Mouse (Mus musculus): ENCODE results near the gene Myo1b. TPM values are rescaled to one million over a fixed set of nuclear protein-coding genes. Genes with fewer than 3 reads are reported as not detected.
"Not testable (repeated sequence)": the region's sequence is repeated elsewhere in the genome, so short reads cannot be mapped to it uniquely, and the experiment has no call there.

Myo1b gene
- polyA plus RNA-seq, 1 experiment from 2014 or later, result 27.4 TPM

DNA sequence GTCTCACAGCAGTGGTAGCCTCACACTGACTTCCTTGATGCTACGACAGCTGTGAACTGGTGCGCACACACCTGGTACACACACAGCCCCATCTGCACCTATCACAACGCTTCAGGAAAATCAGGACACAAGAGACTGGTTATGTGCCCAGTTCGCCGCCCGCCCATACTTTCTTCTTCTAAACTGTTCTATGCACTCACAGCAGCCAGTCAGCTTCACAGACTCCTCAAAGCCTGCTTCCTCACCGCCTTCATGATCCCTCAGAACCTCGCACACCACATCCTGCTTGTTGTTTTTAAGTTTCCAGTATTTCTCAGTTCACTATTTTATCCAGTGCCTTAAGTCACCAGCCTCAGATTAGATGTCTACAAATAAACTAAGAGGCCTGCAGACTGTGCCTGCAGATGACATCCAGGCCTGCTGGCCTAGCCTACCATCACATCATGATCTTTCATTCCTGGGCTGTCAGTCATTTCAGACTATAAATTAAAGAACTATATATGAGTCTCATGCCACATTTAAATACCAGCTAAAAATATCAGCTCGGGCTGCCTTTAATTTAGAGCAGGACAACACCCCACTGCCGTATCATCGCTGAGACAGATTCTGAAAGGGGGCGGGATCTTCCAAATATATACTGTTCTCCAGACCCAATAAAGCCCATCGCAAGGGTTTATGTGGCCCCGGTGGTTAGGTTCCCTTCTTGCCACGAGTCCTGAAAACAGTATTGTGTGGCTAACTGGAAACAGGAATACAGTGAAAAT lies 40.2 kb downstream of the Myo1b start:
- H3K4me3 ChIP-seq, result no peak overlapping the region
- H3K36me3 ChIP-seq, result no peaks in the 10 kb centered on the region
- no peak for ATAC-seq (replicated peaks; ENCODE audit: insufficient number of reproducible peaks, insufficient read depth, low FRiP score, low read depth)
- no peak overlapping the region for H3K4me2 ChIP-seq
- no peaks in the 10 kb centered on the region for H3K9me3 ChIP-seq (replicated peaks)
- no peak overlapping the region for H3K9ac ChIP-seq
- 72% methylated on average over 15 of the region's 15 CpGs for WGBS
- peaks cover 35% of the 10 kb centered on the region for H3K4me1 ChIP-seq (replicated peaks)
- H3K27me3 ChIP-seq, result no peaks in the 10 kb centered on the region
- H3K27ac ChIP-seq, result no peak overlapping the region

DNA sequence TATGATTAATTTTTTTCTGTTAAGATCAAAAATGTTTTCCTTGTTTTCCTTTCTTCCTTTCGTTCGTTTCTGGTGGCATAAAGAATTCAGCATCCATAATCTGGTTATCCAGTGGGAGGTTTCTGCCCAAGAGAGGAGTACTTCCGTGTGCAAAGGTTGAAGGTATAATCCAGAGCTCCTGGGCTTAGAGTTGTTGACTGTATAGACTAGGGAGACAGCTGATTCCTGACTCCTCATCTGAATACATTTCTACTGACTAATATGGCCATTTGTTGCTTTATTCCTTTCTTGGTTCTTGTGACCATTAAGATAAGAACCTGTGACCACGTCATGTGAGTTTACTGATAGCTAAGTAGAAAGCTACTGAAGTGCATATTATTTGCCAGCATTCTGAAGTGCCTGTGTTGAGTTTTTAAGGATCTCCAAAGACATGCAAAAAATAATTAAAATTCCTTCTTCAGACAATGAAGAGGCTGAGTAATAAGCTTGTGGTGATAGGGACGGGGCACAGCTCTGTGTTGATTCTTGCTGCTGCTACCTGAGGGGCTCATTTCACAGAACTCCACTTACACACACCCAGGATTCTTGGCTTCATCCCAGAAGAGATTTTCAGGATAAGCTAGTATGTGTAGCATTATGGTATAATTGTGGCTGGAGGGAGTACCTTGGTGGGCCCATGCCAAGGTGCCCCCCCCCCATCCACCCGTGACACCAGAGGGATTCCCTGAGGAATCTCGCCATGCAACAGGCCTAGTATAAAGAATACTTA lies 43.2 kb downstream of the Myo1b start:
- no peak overlapping the region for H3K4me3 ChIP-seq
- H3K9ac ChIP-seq, result no peak overlapping the region
- no peaks in the 10 kb centered on the region for H3K36me3 ChIP-seq
- no peak overlapping the region for H3K27ac ChIP-seq
- 66% methylated on average over 7 of the region's 7 CpGs for WGBS
- H3K4me2 ChIP-seq, result no peak overlapping the region
- no peaks in the 10 kb centered on the region for H3K9me3 ChIP-seq (replicated peaks)
- peaks cover 20% of the 10 kb centered on the region for H3K4me1 ChIP-seq (replicated peaks)
- H3K27me3 ChIP-seq, result no peaks in the 10 kb centered on the region
- ATAC-seq (replicated peaks; ENCODE audit: insufficient number of reproducible peaks, insufficient read depth, low FRiP score, low read depth), result no peak

DNA sequence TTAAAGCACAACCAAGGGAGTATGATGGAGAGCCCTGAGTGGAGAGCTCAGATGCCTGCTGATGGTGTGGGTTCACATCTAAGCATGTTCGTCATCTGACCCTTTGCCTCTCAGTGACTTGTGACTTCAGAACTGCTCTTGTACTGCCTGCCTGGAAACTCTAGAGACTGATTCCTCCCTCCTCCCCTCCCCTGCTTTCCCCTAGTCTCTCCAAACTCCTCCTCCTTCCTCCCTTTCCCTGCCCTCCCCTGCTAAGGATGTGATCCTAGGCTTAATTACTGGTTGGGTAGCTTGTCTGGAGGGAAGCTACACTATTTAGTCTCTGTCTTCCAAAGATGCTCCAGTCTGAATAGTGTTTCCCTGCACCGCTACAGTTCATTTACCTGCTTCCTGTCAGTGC lies 44.6 kb downstream of the Myo1b start:
- not testable (repeated sequence) for H3K27me3 ChIP-seq; ATAC-seq (replicated peaks; ENCODE audit: insufficient number of reproducible peaks, insufficient read depth, low FRiP score, low read depth); H3K36me3 ChIP-seq; H3K4me2 ChIP-seq; H3K4me3 ChIP-seq; H3K9ac ChIP-seq; H3K27ac ChIP-seq; H3K9me3 ChIP-seq (replicated peaks)
- 77% methylated on average over 2 of the region's 2 CpGs for WGBS
- peaks cover 20% of the 10 kb centered on the region for H3K4me1 ChIP-seq (replicated peaks)

DNA sequence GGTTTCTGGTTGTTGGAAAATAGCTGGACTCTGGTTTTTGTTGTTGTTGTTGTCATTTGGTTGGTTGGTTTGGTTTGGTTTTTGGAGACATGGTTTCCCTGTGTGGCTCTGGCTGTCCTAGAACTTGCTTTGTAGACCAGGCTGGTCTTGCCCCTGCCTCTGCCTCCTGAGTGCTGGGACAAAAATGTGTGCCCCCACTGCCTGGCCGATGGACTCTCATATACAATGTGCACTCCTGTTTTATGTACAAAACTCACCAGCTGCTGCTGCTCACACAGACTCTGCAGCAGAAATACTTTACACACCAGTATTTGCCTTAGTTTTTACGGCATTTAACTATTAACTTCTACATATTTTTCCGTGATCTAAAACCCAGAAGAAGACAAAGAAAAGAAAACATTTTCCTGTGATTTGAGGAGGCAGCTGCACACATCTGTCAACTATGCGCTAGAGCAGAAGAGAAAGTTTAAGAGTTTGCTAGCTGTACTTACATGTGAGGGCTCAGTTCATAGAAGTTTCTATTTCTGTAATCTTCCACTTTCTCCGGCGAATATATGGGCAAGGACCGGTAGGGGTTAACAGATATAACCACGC lies 52.9 kb downstream of the Myo1b start:
- Histone ChIP-seq H3K9me3 (replicated peaks) (no peaks in the 10 kb centered on the region), H3K36me3 (no peaks in the 10 kb centered on the region), H3K4me2 (no peak overlapping the region), H3K27me3 (no peaks in the 10 kb centered on the region), H3K27ac (no peak overlapping the region), H3K9ac (no peak overlapping the region), H3K4me3 (no peak overlapping the region), H3K4me1 (replicated peaks) (peaks cover 12% of the 10 kb centered on the region; the same call in 1 of the 2 replicates)
- 77% methylated on average over 8 of the region's 8 CpGs for WGBS
- no peak for ATAC-seq (replicated peaks; ENCODE audit: insufficient number of reproducible peaks, insufficient read depth, low FRiP score, low read depth)

DNA sequence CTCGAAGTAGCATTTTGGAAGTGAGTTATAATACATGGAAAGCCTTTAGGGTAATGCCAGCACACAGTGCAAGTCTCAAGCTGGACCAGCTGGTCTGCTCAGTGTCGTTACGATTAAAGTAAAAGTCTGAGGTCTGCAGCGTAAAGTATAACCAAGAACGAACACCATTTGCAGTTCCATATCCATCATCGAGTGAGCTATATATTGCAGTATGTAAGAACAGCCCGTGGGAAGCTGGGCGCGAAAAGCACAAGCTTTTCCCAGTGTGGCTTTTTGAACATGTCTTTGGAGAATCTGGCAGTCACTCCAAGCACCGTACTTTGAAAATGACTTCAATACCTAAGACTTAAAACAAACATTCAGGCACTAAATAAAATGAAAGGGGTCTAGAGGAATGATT lies 55.0 kb downstream of the Myo1b start:
- Histone ChIP-seq H3K27me3 (no peaks in the 10 kb centered on the region), H3K36me3 (no peaks in the 10 kb centered on the region), H3K9me3 (replicated peaks) (no peaks in the 10 kb centered on the region), H3K4me2 (no peak overlapping the region), H3K4me1 (replicated peaks) (peaks cover 12% of the 10 kb centered on the region; the same call in 1 of the 2 replicates), H3K27ac (no peak overlapping the region), H3K4me3 (no peak overlapping the region), H3K9ac (no peak overlapping the region)
- 88% methylated on average over 10 of the region's 10 CpGs for WGBS
- ATAC-seq (replicated peaks; ENCODE audit: insufficient number of reproducible peaks, insufficient read depth, low FRiP score, low read depth), result no peak

DNA sequence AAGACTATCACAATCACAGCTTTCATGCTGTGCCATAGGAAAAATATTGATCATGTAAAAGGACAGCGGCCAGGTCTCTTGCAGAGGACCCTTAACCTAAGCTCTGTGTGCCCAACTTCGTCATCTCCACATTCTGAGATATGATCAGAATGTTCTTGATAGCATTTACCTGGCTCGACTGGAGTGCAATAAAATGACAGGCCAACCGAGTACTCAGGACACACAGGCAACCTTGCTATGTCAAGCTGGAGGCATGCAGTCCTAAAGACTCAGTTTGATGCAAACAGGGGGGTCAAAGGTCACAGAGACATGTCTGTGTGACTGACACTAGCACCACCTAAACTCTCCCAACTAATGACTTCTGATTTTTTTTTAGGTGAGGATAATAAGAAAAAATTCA lies 58.9 kb downstream of the Myo1b start:
- ATAC-seq (replicated peaks; ENCODE audit: insufficient number of reproducible peaks, insufficient read depth, low FRiP score, low read depth), result no peak
- H3K4me2 ChIP-seq, result no peak overlapping the region
- no peaks in the 10 kb centered on the region for H3K9me3 ChIP-seq (replicated peaks)
- peaks cover 6% of the 10 kb centered on the region for H3K4me1 ChIP-seq (replicated peaks)
- WGBS, result 71% methylated on average over 4 of the region's 4 CpGs
- H3K27ac ChIP-seq, result no peak overlapping the region
- no peak overlapping the region for H3K9ac ChIP-seq
- H3K36me3 ChIP-seq, result no peaks in the 10 kb centered on the region
- no peak overlapping the region for H3K4me3 ChIP-seq
- H3K27me3 ChIP-seq, result no peaks in the 10 kb centered on the region

DNA sequence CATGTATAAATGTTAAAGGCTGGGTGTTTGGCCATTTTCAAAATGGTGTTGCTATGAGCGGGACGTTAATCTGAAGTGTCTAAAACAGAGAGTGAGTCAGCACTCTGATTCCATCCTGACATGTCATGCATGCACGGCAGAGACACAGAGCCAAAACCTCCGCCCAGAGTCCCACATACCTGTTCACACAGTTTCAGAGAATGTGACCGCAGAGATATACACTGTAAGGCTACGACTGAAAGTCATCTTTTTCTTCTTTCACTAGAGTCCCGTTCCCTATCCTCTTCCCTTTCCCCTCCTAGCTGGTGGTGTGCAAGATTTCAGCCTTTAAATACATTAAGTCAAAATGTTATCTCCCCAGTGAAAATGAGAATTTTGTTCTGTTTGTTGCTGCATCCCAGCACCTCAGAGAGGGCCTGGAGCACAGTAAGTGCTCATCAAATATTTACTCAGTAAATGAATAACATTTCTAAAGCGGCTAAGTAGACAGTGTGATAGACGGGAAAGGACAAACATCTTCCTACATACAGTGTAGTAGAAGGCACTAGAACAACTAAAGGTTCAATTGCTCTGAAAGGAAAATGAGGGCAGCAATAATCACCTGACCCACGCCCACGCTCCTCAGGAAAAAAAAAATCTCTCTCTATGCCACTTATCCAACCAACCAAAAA lies 59.5 kb downstream of the Myo1b start:
- H3K9me3 ChIP-seq (replicated peaks), result no peaks in the 10 kb centered on the region
- H3K4me2 ChIP-seq, result no peak overlapping the region
- H3K4me1 ChIP-seq (replicated peaks), result peaks cover 4% of the 10 kb centered on the region
- 78% methylated on average over 11 of the region's 11 CpGs for WGBS
- H3K9ac ChIP-seq, result no peak overlapping the region
- no peaks in the 10 kb centered on the region for H3K27me3 ChIP-seq
- no peak overlapping the region for H3K27ac ChIP-seq
- no peak overlapping the region for H3K4me3 ChIP-seq
- ATAC-seq (replicated peaks; ENCODE audit: insufficient number of reproducible peaks, insufficient read depth, low FRiP score, low read depth), result no peak
- no peaks in the 10 kb centered on the region for H3K36me3 ChIP-seq

DNA sequence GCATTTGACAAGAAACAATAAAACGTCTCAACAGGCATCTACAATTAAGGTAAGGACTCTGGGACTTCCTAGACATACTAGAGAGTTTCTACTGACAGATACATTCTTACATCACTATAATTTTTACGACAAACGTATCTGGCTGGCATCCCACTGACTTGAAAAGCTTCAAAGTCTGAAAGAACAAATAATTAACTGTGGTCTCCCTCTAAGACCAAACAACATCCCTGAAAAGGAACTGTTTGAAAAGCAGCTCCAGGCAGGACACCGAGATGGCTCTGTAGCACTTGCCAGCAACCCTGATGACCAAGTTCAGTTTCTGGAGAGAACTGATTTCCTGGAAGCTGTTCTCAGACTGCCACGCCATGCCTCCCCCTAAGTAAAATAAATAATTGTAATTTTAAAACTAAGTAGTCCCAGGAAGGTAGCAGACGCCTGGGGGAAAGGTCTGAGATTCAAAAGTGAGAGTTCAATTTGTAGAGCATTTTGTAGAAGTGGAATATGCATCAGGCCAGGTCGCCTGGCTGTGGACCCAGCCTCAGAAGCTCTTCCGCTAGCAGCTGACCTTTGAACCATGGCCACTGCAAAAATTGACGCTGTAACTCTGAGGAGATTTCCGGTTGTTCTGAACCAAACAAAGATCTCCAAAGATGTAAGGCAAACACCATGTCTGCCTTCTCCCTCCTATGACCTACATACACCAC lies 60.2 kb downstream of the Myo1b start:
- WGBS, result 69% methylated on average over 10 of the region's 10 CpGs
- H3K9me3 ChIP-seq (replicated peaks), result no peaks in the 10 kb centered on the region
- H3K4me1 ChIP-seq (replicated peaks), result peaks cover 4% of the 10 kb centered on the region
- no peak overlapping the region for H3K4me2 ChIP-seq
- ATAC-seq (replicated peaks; ENCODE audit: insufficient number of reproducible peaks, insufficient read depth, low FRiP score, low read depth), result no peak
- H3K9ac ChIP-seq, result no peak overlapping the region
- H3K27me3 ChIP-seq, result no peaks in the 10 kb centered on the region
- H3K4me3 ChIP-seq, result no peak overlapping the region
- no peaks in the 10 kb centered on the region for H3K36me3 ChIP-seq
- H3K27ac ChIP-seq, result no peak overlapping the region

DNA sequence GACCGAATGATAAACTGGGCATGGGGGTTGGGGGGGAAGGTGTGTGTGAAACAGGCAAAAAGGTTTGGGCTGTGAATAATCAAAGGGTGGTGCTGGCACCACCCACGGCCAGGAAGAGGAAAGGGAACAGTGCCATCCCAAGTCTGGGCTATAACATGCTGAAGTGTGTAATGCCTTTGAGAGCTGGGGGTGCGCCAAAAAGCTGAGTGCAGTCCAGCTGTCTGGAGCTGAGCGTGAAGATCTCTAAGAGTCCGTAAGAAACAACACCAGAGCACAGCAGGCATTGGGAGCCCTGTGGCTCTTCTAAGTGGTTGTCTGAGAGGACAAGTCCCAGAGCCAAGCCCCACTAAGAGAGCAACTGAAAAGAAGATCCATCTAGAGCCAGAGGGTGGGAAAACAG lies 63.6 kb downstream of the Myo1b start:
- no peak overlapping the region for H3K27ac ChIP-seq
- H3K9me3 ChIP-seq (replicated peaks), result no peaks in the 10 kb centered on the region
- no peak for ATAC-seq (replicated peaks; ENCODE audit: insufficient number of reproducible peaks, insufficient read depth, low FRiP score, low read depth)
- H3K36me3 ChIP-seq, result no peaks in the 10 kb centered on the region
- no peaks in the 10 kb centered on the region for H3K27me3 ChIP-seq
- no peak overlapping the region for H3K4me2 ChIP-seq
- no peak overlapping the region for H3K9ac ChIP-seq
- H3K4me1 ChIP-seq (replicated peaks), result peaks cover 13% of the 10 kb centered on the region
- no peak overlapping the region for H3K4me3 ChIP-seq
- WGBS, result 56% methylated on average over 5 of the region's 5 CpGs

DNA sequence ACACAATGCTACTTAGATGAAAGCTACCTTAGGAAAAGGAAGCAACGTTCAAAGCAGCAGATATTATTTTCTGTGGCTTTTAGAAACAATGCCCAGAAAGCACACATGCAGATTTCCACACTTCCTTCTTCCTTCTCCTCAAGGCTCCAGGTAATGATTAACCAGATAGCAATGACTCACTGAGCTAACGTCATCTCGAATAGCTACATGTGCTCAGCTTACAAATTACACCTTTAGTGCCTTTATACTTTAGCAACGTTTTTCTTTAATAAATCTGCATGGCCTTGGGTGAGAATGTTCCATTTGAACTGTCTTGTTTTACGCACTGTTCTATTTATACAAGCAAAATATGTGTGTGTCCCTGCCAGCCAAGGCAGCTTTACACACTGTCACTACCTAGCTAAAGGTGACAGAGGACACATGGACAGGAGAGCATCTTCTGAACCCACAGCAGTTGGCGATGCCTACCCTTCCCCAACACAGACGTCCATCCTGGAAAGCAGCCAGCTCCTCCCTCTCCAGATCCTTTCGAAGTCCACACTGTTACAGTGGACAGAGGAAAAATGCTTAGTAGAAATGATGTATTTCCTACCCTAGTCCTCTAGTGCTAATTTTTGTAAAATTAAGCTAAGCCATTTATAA lies 66.2 kb downstream of the Myo1b start:
- H3K4me2 ChIP-seq, result no peak overlapping the region
- H3K27ac ChIP-seq, result no peak overlapping the region
- H3K4me1 ChIP-seq (replicated peaks), result peaks cover 13% of the 10 kb centered on the region
- no peaks in the 10 kb centered on the region for H3K9me3 ChIP-seq (replicated peaks)
- WGBS, result 49% methylated on average over 8 of the region's 8 CpGs
- no peak overlapping the region for H3K4me3 ChIP-seq
- ATAC-seq (replicated peaks; ENCODE audit: insufficient number of reproducible peaks, insufficient read depth, low FRiP score, low read depth), result no peak
- no peaks in the 10 kb centered on the region for H3K27me3 ChIP-seq
- H3K9ac ChIP-seq, result no peak overlapping the region
- no peaks in the 10 kb centered on the region for H3K36me3 ChIP-seq
